Mouse (Mus musculus) hindbrain, embryonic 16.5 days (tissue): ENCODE data around the gene Tomm20. TPM values are rescaled to one million over a fixed set of nuclear protein-coding genes. Genes with fewer than 3 reads are reported as not detected.
"Not testable (repeated sequence)": the region's sequence is repeated elsewhere in the genome, so short reads cannot be mapped to it uniquely, and the experiment has no call there.

ENCODE experiments used
- ATAC-seq: fragments of 200-750 bp; cut with Nextera tagmentation; 2 replicates; pipeline ENCODE4 v1.8.0; 2017; ENCODE audit warnings: moderate TSS enrichment, moderate library complexity
- H3K27ac ChIP-seq: fragments of 300-500 bp; sonication (generic); 2 replicates; pipeline ENCODE4 v1.5.1; 2014; ENCODE audit warnings: low read depth, mild to moderate bottlenecking, control low read depth, low read length, moderate library complexity
- H3K27me3 ChIP-seq: fragments of 300-500 bp; sonication (generic); replicated peaks from 2 replicates; pipeline ENCODE4 v1.6.1; 2014; ENCODE audit warnings: low read length; ENCODE audit not compliant: control insufficient read depth, insufficient read depth
- H3K36me3 ChIP-seq: fragments of 300-500 bp; sonication (generic); 2 replicates; pipeline ENCODE4 v1.6.1; 2014; ENCODE audit warnings: mild to moderate bottlenecking, low read length, moderate library complexity, mixed read lengths; ENCODE audit not compliant: control insufficient read depth, insufficient read depth
- H3K4me1 ChIP-seq: fragments of 300-500 bp; sonication (generic); 2 replicates; pipeline ENCODE4 v1.6.1; 2014; ENCODE audit warnings: low read depth, low read length; ENCODE audit not compliant: control insufficient read depth, insufficient read depth
- H3K4me2 ChIP-seq: fragments of 300-500 bp; sonication (generic); 2 replicates; pipeline ENCODE4 v1.6.1; 2014; ENCODE audit warnings: mild to moderate bottlenecking, low read length, control low read depth, moderate library complexity
- H3K4me3 ChIP-seq: fragments of 300-500 bp; sonication (generic); 2 replicates; pipeline ENCODE4 v1.5.1; 2014; ENCODE audit warnings: mild to moderate bottlenecking, low read length, control low read depth, moderate library complexity
- H3K9ac ChIP-seq: fragments of 300-500 bp; sonication (generic); 2 replicates; pipeline ENCODE4 v1.6.1; 2014; ENCODE audit warnings: low read depth, mild to moderate bottlenecking, control low read depth, low read length, moderate library complexity
- H3K9me3 ChIP-seq: fragments of 300-500 bp; sonication (generic); 2 replicates; pipeline ENCODE4 v1.6.1; 2014; ENCODE audit warnings: mild to moderate bottlenecking, low read length, moderate library complexity; ENCODE audit not compliant: control insufficient read depth
- WGBS: fragments of 180-500 bp; shearing (Covaris S2); extraction: QIAGEN DNeasy Blood & Tissue Kit; methylation state at CpG from one replicate; pipeline ENCODE4 v1.1.7; 2014; 5-methylcytosine and 5-hydroxymethylcytosine counted together
- polyA plus RNA-seq: library from polyadenylated mRNA; unstranded; fragments of >200 nt; fragmentation: Nextera tagmentation; extraction: Ambion mirVana; gene quantifications from 2 replicates; pipeline ENCODE4 v1.2.1, GENCODE M21; 2015

Gene Tomm20
- polyA plus RNA-seq, 1 experiment from 2014 or later: 231 TPM

DNA sequence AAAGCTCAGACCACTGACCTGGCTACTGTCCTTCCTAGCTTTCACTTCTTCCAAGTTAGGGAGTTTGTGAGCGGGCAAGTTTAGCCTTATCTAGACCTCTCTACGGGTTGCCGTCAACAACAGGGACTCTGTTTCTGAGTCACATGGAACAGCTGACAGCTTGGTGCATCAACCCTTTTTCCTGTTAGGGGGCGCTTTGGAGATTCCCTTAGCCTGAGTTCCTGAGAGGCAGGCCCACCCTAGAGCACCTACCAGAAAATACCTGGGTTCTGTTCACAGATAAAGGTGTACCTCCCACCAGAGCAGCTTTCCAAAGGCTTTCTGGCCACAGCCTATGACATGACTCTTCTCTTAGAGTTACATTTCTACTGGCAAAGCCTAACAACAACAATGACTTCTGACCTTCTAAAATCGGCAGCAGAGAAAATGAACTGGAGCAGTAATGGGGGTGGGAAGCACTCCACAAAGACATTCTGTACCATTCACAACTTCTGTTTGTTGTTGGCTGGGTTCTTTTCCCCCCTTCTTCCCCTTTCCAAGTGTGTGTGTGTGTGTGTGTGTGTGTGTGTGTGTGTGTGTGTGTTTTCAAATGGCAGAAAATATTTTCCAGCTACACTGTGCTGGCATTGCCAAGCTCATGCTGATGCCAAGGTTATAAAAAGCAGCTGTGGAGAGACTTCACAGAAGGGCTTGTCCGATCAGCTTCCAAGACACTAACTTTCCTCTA, 28.3 kb downstream of the Tomm20 start:
- Histone ChIP-seq H3K4me2 (no peak overlapping the region), H3K4me3 (no peak overlapping the region), H3K27me3 (no peaks in the 10 kb centered on the region), H3K4me1 (peaks cover 14% of the 10 kb centered on the region), H3K36me3 (no peaks in the 10 kb centered on the region), H3K9me3 (no peaks in the 10 kb centered on the region), H3K9ac (no peak overlapping the region), H3K27ac (no peak overlapping the region)
- WGBS: 65% methylated on average over 6 of the region's 6 CpGs
- ATAC-seq: no peak

GRCm38 (mm10) chr8:126916611-126917010, 29.0 kb downstream of the Tomm20 start:
- H3K4me3 ChIP-seq: no peak overlapping the region
- H3K9ac ChIP-seq: no peak overlapping the region
- peaks cover 14% of the 10 kb centered on the region for H3K4me1 ChIP-seq
- H3K4me2 ChIP-seq: no peak overlapping the region
- H3K27ac ChIP-seq: no peak overlapping the region
- no peaks in the 10 kb centered on the region for H3K9me3 ChIP-seq
- H3K27me3 ChIP-seq: no peaks in the 10 kb centered on the region
- ATAC-seq: no peak
- H3K36me3 ChIP-seq: no peaks in the 10 kb centered on the region
- WGBS: 93% methylated on average over 4 of the region's 4 CpGs

GRCm38 (mm10) chr8:126914609-126915375, 30.9 kb downstream of the Tomm20 start:
- no peaks in the 10 kb centered on the region for H3K27me3 ChIP-seq
- H3K4me3 ChIP-seq: no peak overlapping the region
- no peak overlapping the region for H3K4me2 ChIP-seq
- peaks cover 10% of the 10 kb centered on the region for H3K4me1 ChIP-seq
- H3K36me3 ChIP-seq: no peaks in the 10 kb centered on the region
- no peak overlapping the region for H3K27ac ChIP-seq
- no peak overlapping the region for H3K9ac ChIP-seq
- no peak for ATAC-seq
- H3K9me3 ChIP-seq: no peaks in the 10 kb centered on the region
- 27% methylated on average over 10 of the region's 10 CpGs for WGBS

DNA sequence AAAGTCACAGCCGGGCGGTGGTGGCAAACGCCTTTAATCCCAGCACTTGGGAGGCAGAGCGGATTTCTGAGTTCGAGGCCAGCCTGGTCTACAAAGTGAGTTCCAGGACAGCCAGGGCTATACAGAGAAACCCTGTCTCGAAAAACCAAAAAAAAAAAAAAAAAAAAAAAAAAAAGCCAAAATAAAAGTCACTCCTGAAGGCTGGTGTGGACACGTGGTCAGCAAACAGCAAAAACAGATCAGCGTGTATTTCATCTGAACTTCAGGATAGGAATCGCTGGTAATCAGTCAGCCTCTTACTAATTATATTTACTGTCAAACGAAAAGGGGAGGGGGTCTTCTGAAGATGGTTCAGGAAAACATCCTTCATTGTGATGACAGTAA, 31.5 kb downstream of the Tomm20 start:
- not testable (repeated sequence) for H3K27ac ChIP-seq, H3K9me3 ChIP-seq, H3K4me3 ChIP-seq, H3K9ac ChIP-seq, H3K27me3 ChIP-seq, H3K36me3 ChIP-seq, ATAC-seq, H3K4me2 ChIP-seq
- 72% methylated on average over 10 of the region's 10 CpGs for WGBS
- peaks cover 10% of the 10 kb centered on the region for H3K4me1 ChIP-seq

- Histone ChIP-seq H3K4me3 (no peak overlapping the region), H3K9ac (no peak overlapping the region), H3K9me3 (no peaks in the 10 kb centered on the region), H3K4me1 (peaks cover 10% of the 10 kb centered on the region), H3K27me3 (no peaks in the 10 kb centered on the region), H3K4me2 (no peak overlapping the region), H3K27ac (peak overlapping the region; percentile 61), H3K36me3 (no peaks in the 10 kb centered on the region)
- ATAC-seq: peak; percentile 78
- 40% methylated on average over 12 of the region's 12 CpGs for WGBS
Measured at GRCm38 (mm10) chr8:126913241-126914106, 32.2 kb downstream of the Tomm20 start.

GRCm38 (mm10) chr8:126909371-126909802, 36.3 kb downstream of the Tomm20 start:
- Histone ChIP-seq H3K9ac (no peak overlapping the region), H3K4me2 (no peak overlapping the region), H3K27me3 (no peaks in the 10 kb centered on the region), H3K27ac (no peak overlapping the region), H3K9me3 (no peaks in the 10 kb centered on the region; the same call in 1 of the 2 replicates), H3K4me3 (no peak overlapping the region), H3K4me1 (peaks cover 6% of the 10 kb centered on the region), H3K36me3 (no peaks in the 10 kb centered on the region)
- 61% methylated on average over 10 of the region's 10 CpGs for WGBS
- no peak for ATAC-seq

DNA sequence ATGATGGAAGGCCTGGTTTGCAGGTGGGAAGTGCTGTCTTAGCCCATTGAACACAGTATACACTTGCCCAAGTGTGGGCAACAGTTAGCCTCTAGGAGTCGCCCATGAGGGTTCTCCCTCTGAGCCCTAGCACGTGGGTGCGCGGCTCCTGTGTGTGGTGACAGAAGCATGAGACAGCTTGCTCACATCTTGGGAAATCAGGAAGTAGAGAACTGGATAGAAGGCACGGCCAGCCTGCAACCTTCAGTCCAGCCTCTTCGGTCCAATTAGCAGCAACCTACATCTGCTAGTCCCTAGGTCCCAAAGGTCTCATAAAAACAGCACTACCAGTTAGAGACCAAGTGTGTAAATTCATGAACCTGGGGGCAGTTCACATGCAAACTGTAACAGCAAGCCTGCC, 36.8 kb downstream of the Tomm20 start:
- Histone ChIP-seq H3K27ac (no peak overlapping the region), H3K4me1 (peaks cover 6% of the 10 kb centered on the region), H3K4me3 (no peak overlapping the region), H3K27me3 (no peaks in the 10 kb centered on the region), H3K9me3 (no peaks in the 10 kb centered on the region; the same call in 1 of the 2 replicates), H3K4me2 (no peak overlapping the region), H3K36me3 (no peaks in the 10 kb centered on the region), H3K9ac (no peak overlapping the region)
- ATAC-seq: no peak
- 69% methylated on average over 6 of the region's 6 CpGs for whole genome bisulfite sequencing

GRCm38 (mm10) chr8:126907968-126908367, 37.7 kb downstream of the Tomm20 start:
- Histone ChIP-seq H3K9me3 (no peaks in the 10 kb centered on the region; the same call in 1 of the 2 replicates), H3K9ac (no peak overlapping the region), H3K4me1 (no peaks in the 10 kb centered on the region; the same call in none of the 2 replicates), H3K27ac (no peak overlapping the region; the same call in 1 of the 2 replicates), H3K4me3 (no peak overlapping the region), H3K27me3 (no peaks in the 10 kb centered on the region), H3K36me3 (no peaks in the 10 kb centered on the region), H3K4me2 (no peak overlapping the region)
- no peak for ATAC-seq
- 90% methylated on average over 9 of the region's 9 CpGs for WGBS
